Mouse (Mus musculus) brain, adult 2 months (tissue): ENCODE measurements around the gene Dcps.
A peak's percentile ranks its signal among the peaks of the same experiment; 100 is the strongest.
"Not testable (repeated sequence)": the region's sequence is repeated elsewhere in the genome, so short reads cannot be mapped to it uniquely, and the experiment has no call there.

Experiments
- DNase-seq: peaks from one replicate; pipeline ENCODE4 v3.0.0; 2011; ENCODE audit warnings: low read depth, low spot score

Gene Dcps

GRCm38 (mm10) chr9:35182832-35183231, 7.0 kb upstream of the Dcps start:
- no peak for DNase-seq

GRCm38 (mm10) chr9:35176124-35176659, 331 bp upstream of the Dcps start:
- DNase-seq = no peak

- DNase-seq = no peak
These were observed 2.5 kb downstream of the Dcps start for GRCm38 (mm10) chr9:35173331-35173730.

- peak; percentile 62 for DNase-seq
These were observed 5.8 kb downstream of the Dcps start for GRCm38 (mm10) chr9:35170071-35170470.

GRCm38 (mm10) chr9:35166798-35167635, 8.8 kb downstream of the Dcps start:
- DNase-seq = peak; percentile 81

- peak; percentile 75 for DNase-seq
These were observed 9.6 kb downstream of the Dcps start for GRCm38 (mm10) chr9:35166144-35166797.

GRCm38 (mm10) chr9:35164142-35164874, 11.6 kb downstream of the Dcps start:
- DNase-seq = no peak

GRCm38 (mm10) chr9:35163011-35163690, 12.7 kb downstream of the Dcps start:
- peak; percentile 76 for DNase-seq

- no peak for DNase-seq
These were observed 14.1 kb downstream of the Dcps start for GRCm38 (mm10) chr9:35161721-35162120.

- no peak for DNase-seq
These were observed 15.2 kb downstream of the Dcps start for GRCm38 (mm10) chr9:35160662-35161061.

GRCm38 (mm10) chr9:35158477-35158876, 17.4 kb downstream of the Dcps start:
- no peak for DNase-seq

- no peak for DNase-seq
These were observed 19.0 kb downstream of the Dcps start for GRCm38 (mm10) chr9:35156862-35157261.

GRCm38 (mm10) chr9:35156002-35156710, 19.7 kb downstream of the Dcps start:
- peak; percentile 66 for DNase-seq

GRCm38 (mm10) chr9:35152923-35153322, 22.9 kb downstream of the Dcps start:
- DNase-seq = no peak

- DNase-seq = not testable (repeated sequence)
These were observed 27.0 kb downstream of the Dcps start for GRCm38 (mm10) chr9:35148822-35149221.

- DNase-seq = not testable (repeated sequence)
These were observed 28.6 kb downstream of the Dcps start for GRCm38 (mm10) chr9:35147261-35147660.

- no peak for DNase-seq
These were observed 30.0 kb downstream of the Dcps start for GRCm38 (mm10) chr9:35145829-35146228.

GRCm38 (mm10) chr9:35145118-35145517, 30.7 kb downstream of the Dcps start:
- DNase-seq = no peak

- DNase-seq = no peak
These were observed 33.6 kb downstream of the Dcps start for GRCm38 (mm10) chr9:35142221-35142620.

GRCm38 (mm10) chr9:35139231-35139744, 36.6 kb downstream of the Dcps start:
- DNase-seq = no peak

- no peak for DNase-seq
These were observed 37.8 kb downstream of the Dcps start for GRCm38 (mm10) chr9:35138029-35138428.
